Mouse (Mus musculus) kidney, embryonic 15.5 days (tissue): ENCODE data around the gene Ppp2r3c. TPM values are rescaled to one million over a fixed set of nuclear protein-coding genes. Genes with fewer than 3 reads are reported as not detected.
"Not testable (repeated sequence)": the region's sequence is repeated elsewhere in the genome, so short reads cannot be mapped to it uniquely, and the experiment has no call there.

ENCODE experiments used
- ATAC-seq: fragments of 200-750 bp; cut with Nextera tagmentation; replicated peaks from 2 replicates; pipeline ENCODE4 v1.8.0; 2017; ENCODE audit warnings: moderate TSS enrichment; ENCODE audit not compliant: low FRiP score
- H3K27ac ChIP-seq: fragments of 300-500 bp; sonication (generic); 2 replicates; pipeline ENCODE4 v1.5.1; 2015; ENCODE audit warnings: mild to moderate bottlenecking, inconsistent platforms
- H3K27me3 ChIP-seq: fragments of 300-500 bp; sonication (generic); 2 replicates; pipeline ENCODE4 v1.6.1; 2015; ENCODE audit warnings: inconsistent platforms
- H3K36me3 ChIP-seq: fragments of 300-500 bp; sonication (generic); 2 replicates; pipeline ENCODE4 v1.6.1; 2015; ENCODE audit warnings: inconsistent platforms
- H3K4me1 ChIP-seq: fragments of 300-500 bp; sonication (generic); 2 replicates; pipeline ENCODE4 v1.6.1; 2015; ENCODE audit warnings: inconsistent platforms
- H3K4me2 ChIP-seq: fragments of 300-500 bp; sonication (generic); 2 replicates; pipeline ENCODE4 v1.6.1; 2015; ENCODE audit warnings: moderate library complexity, mild to moderate bottlenecking, inconsistent platforms
- H3K4me3 ChIP-seq: fragments of 300-500 bp; sonication (generic); replicated peaks from 2 replicates; pipeline ENCODE4 v1.5.1; 2015; ENCODE audit warnings: mild to moderate bottlenecking, inconsistent platforms
- H3K9ac ChIP-seq: fragments of 300-500 bp; sonication (generic); 2 replicates; pipeline ENCODE4 v1.6.1; 2015; ENCODE audit warnings: mild to moderate bottlenecking, inconsistent platforms
- H3K9me3 ChIP-seq: fragments of 300-500 bp; sonication (generic); replicated peaks from 2 replicates; pipeline ENCODE4 v1.6.1; 2016; ENCODE audit warnings: inconsistent platforms
- WGBS: fragments of 180-500 bp; shearing (Covaris S2); methylation state at CpG from one replicate; pipeline ENCODE4 v1.1.7; 2015; ENCODE audit warnings: mixed read lengths; 5-methylcytosine and 5-hydroxymethylcytosine counted together
- polyA plus RNA-seq: library from polyadenylated mRNA; unstranded; fragments of >200 nt; fragmentation: Nextera tagmentation; extraction: Ambion mirVana; gene quantifications from 2 replicates; pipeline ENCODE4 v1.2.1, GENCODE M21; 2015

The Ppp2r3c gene
- polyA plus RNA-seq = 15.3 and 16.2 TPM in 2 replicates

GRCm38 (mm10) chr12:55302485-55303441 lies at the start of gene Ppp2r3c:
Gene Ppp2r3c, minus strand, starts transcription at chr12:55302998.
- peaks cover 29% of the 10 kb centered on the region for H3K4me1 ChIP-seq
- H3K27ac ChIP-seq = peak within 1 kb of the TSS; percentile 97
- no peaks in the 10 kb centered on the region for H3K9me3 ChIP-seq
- peak within 1 kb of the TSS; percentile 66 for H3K4me2 ChIP-seq
- H3K9ac ChIP-seq = peak within 1 kb of the TSS; percentile 66
- under 1% methylated on average over 55 of the region's 55 CpGs for WGBS
- ATAC-seq = peak; percentile 97
- peak within 1 kb of the TSS; percentile 74 for H3K4me3 ChIP-seq
- H3K36me3 ChIP-seq = peaks cover 19% of the 10 kb centered on the region
- H3K27me3 ChIP-seq = no peaks in the 10 kb centered on the region

- 0 out of 2 replicates have a peak, but pooled peaks cover 3% of the 10 kb centered on the region for H3K4me1 ChIP-seq
- no peak for ATAC-seq
- no peaks in the 10 kb centered on the region for H3K9me3 ChIP-seq
- H3K36me3 ChIP-seq = no peaks in the 10 kb centered on the region
- no peak overlapping the region for H3K9ac ChIP-seq
- no peak overlapping the region for H3K4me3 ChIP-seq
- H3K27ac ChIP-seq = peak overlapping the region; percentile 37; the same call in 1 of the 2 replicates
- no peaks in the 10 kb centered on the region for H3K27me3 ChIP-seq
- H3K4me2 ChIP-seq = no peak overlapping the region
- WGBS = 83% methylated on average over 13 of the region's 13 CpGs
Measured at GRCm38 (mm10) chr12:55344583-55344982, 41.8 kb upstream of the Ppp2r3c start.

- Histone ChIP-seq H3K27ac (peak overlapping the region; percentile 37; the same call in 1 of the 2 replicates), H3K36me3 (no peaks in the 10 kb centered on the region), H3K4me2 (no peak overlapping the region), H3K9me3 (no peaks in the 10 kb centered on the region), H3K4me3 (no peak overlapping the region), H3K4me1 (0 out of 2 replicates have a peak, but pooled peaks cover 3% of the 10 kb centered on the region), H3K9ac (no peak overlapping the region), H3K27me3 (no peaks in the 10 kb centered on the region)
- WGBS = 81% methylated on average over 11 of the region's 11 CpGs
- ATAC-seq = no peak
Measured at GRCm38 (mm10) chr12:55343998-55344397, 41.2 kb upstream of the Ppp2r3c start.

GRCm38 (mm10) chr12:55343045-55343444 lies 40.2 kb upstream of the Ppp2r3c start:
- not testable (repeated sequence) for H3K27me3 ChIP-seq, H3K4me1 ChIP-seq, H3K4me2 ChIP-seq, H3K4me3 ChIP-seq, ATAC-seq, H3K9me3 ChIP-seq, H3K27ac ChIP-seq, H3K36me3 ChIP-seq, H3K9ac ChIP-seq
- 67% methylated on average over 1 of the region's 1 CpGs for WGBS

GRCm38 (mm10) chr12:55338490-55338889 lies 35.7 kb upstream of the Ppp2r3c start:
- not testable (repeated sequence) for H3K9ac ChIP-seq, ATAC-seq, H3K4me3 ChIP-seq, H3K36me3 ChIP-seq, H3K9me3 ChIP-seq, H3K27me3 ChIP-seq, H3K27ac ChIP-seq, H3K4me2 ChIP-seq, H3K4me1 ChIP-seq
- 96% methylated on average over 1 of the region's 2 CpGs for WGBS

GRCm38 (mm10) chr12:55333662-55334061 lies 30.9 kb upstream of the Ppp2r3c start:
- Histone ChIP-seq H3K27me3 (no peaks in the 10 kb centered on the region), H3K4me2 (no peak overlapping the region), H3K9ac (no peak overlapping the region), H3K4me3 (no peak overlapping the region), H3K27ac (no peak overlapping the region), H3K36me3 (peaks cover 17% of the 10 kb centered on the region), H3K9me3 (no peaks in the 10 kb centered on the region), H3K4me1 (no peaks in the 10 kb centered on the region)
- ATAC-seq = no peak
- 86% methylated on average over 7 of the region's 7 CpGs for WGBS

- no peak overlapping the region for H3K4me2 ChIP-seq
- H3K4me3 ChIP-seq = no peak overlapping the region
- no peak for ATAC-seq
- H3K27me3 ChIP-seq = no peaks in the 10 kb centered on the region
- 95% methylated on average over 7 of the region's 7 CpGs for WGBS
- H3K27ac ChIP-seq = no peak overlapping the region
- peaks cover 11% of the 10 kb centered on the region for H3K36me3 ChIP-seq
- H3K4me1 ChIP-seq = no peaks in the 10 kb centered on the region
- H3K9me3 ChIP-seq = no peaks in the 10 kb centered on the region
- H3K9ac ChIP-seq = no peak overlapping the region
Measured at GRCm38 (mm10) chr12:55329351-55329750, 26.6 kb upstream of the Ppp2r3c start.

- WGBS = 79% methylated on average over 4 of the region's 4 CpGs
- H3K4me1 ChIP-seq = no peaks in the 10 kb centered on the region
Measured at GRCm38 (mm10) chr12:55328784-55329183, 26.0 kb upstream of the Ppp2r3c start.

GRCm38 (mm10) chr12:55325702-55326101 lies 22.9 kb upstream of the Ppp2r3c start:
- Histone ChIP-seq H3K4me2 (no peak overlapping the region), H3K36me3 (peaks cover 11% of the 10 kb centered on the region), H3K27me3 (no peaks in the 10 kb centered on the region), H3K4me1 (no peaks in the 10 kb centered on the region), H3K9ac (no peak overlapping the region), H3K4me3 (no peak overlapping the region), H3K27ac (no peak overlapping the region), H3K9me3 (no peaks in the 10 kb centered on the region)
- no peak for ATAC-seq
- 90% methylated on average over 7 of the region's 7 CpGs for WGBS

More at GRCm38 (mm10) chr12:55328784-55329183, 26.0 kb upstream of the Ppp2r3c start:
- ATAC-seq = no peak
- H3K4me2 ChIP-seq = no peak overlapping the region
- H3K27ac ChIP-seq = no peak overlapping the region
- no peak overlapping the region for H3K4me3 ChIP-seq
- no peaks in the 10 kb centered on the region for H3K27me3 ChIP-seq
- H3K9ac ChIP-seq = no peak overlapping the region
- H3K36me3 ChIP-seq = peaks cover 11% of the 10 kb centered on the region
- H3K9me3 ChIP-seq = no peaks in the 10 kb centered on the region

GRCm38 (mm10) chr12:55321642-55322291 lies 19.0 kb upstream of the Ppp2r3c start:
- Histone ChIP-seq H3K4me3 (no peak overlapping the region), H3K4me1 (no peaks in the 10 kb centered on the region), H3K9ac (no peak overlapping the region), H3K4me2 (no peak overlapping the region), H3K9me3 (no peaks in the 10 kb centered on the region), H3K27me3 (no peaks in the 10 kb centered on the region), H3K36me3 (peaks cover 3% of the 10 kb centered on the region), H3K27ac (peak overlapping the region; percentile 75)
- 78% methylated on average over 18 of the region's 18 CpGs for WGBS
- no peak; the same call in 1 of the 2 replicates for ATAC-seq

- no peak overlapping the region for H3K27ac ChIP-seq
- H3K36me3 ChIP-seq = peaks cover 11% of the 10 kb centered on the region
- no peak overlapping the region for H3K4me2 ChIP-seq
- H3K4me1 ChIP-seq = no peaks in the 10 kb centered on the region
- no peaks in the 10 kb centered on the region for H3K9me3 ChIP-seq
- WGBS = 39% methylated on average over 5 of the region's 5 CpGs
- H3K4me3 ChIP-seq = no peak overlapping the region
- no peaks in the 10 kb centered on the region for H3K27me3 ChIP-seq
- 0 out of 2 replicates have a peak, but pooled peaks have one; percentile 40 for ATAC-seq
- no peak overlapping the region for H3K9ac ChIP-seq
Measured at GRCm38 (mm10) chr12:55315192-55315591, 12.4 kb upstream of the Ppp2r3c start.

- Histone ChIP-seq H3K27me3 (no peaks in the 10 kb centered on the region), H3K36me3 (peaks cover 14% of the 10 kb centered on the region), H3K4me2 (no peak overlapping the region), H3K9me3 (no peaks in the 10 kb centered on the region), H3K4me3 (no peak overlapping the region), H3K27ac (no peak overlapping the region), H3K4me1 (no peaks in the 10 kb centered on the region), H3K9ac (no peak overlapping the region)
- WGBS = 85% methylated on average over 5 of the region's 5 CpGs
- no peak for ATAC-seq
Measured at GRCm38 (mm10) chr12:55313901-55314300, 11.1 kb upstream of the Ppp2r3c start.
